Mouse (Mus musculus) embryonic facial prominence, embryonic 14.5 days (tissue): ENCODE measurements around the gene Lcorl. TPM values are rescaled to one million over a fixed set of nuclear protein-coding genes. Genes with fewer than 3 reads are reported as not detected.
A peak's percentile ranks its signal among the peaks of the same experiment; 100 is the strongest.
"Not testable (repeated sequence)": the region's sequence is repeated elsewhere in the genome, so short reads cannot be mapped to it uniquely, and the experiment has no call there.

ENCODE experiments used
- ATAC-seq: fragments of 200-750 bp; cut with Nextera tagmentation; 2 replicates; pipeline ENCODE4 v1.8.0; 2017; ENCODE audit warnings: low read depth, moderate number of reproducible peaks, moderate TSS enrichment
- DNase-seq: peaks from one replicate; pipeline ENCODE4 v3.0.0-alpha.2; 2015; ENCODE audit warnings: low spot score
- H3K27ac ChIP-seq: fragments of 300-500 bp; sonication (generic); replicated peaks from 2 replicates; pipeline ENCODE4 v1.5.1; 2014; ENCODE audit warnings: low read depth, mild to moderate bottlenecking, low read length, moderate library complexity
- H3K27me3 ChIP-seq: fragments of 300-500 bp; sonication (generic); replicated peaks from 2 replicates; pipeline ENCODE4 v1.6.1; 2014; ENCODE audit warnings: low read length; ENCODE audit not compliant: control insufficient read depth, insufficient read depth
- H3K36me3 ChIP-seq: fragments of 300-500 bp; sonication (generic); 2 replicates; pipeline ENCODE4 v1.6.1; 2014; ENCODE audit warnings: low read length, mixed read lengths; ENCODE audit not compliant: control insufficient read depth, insufficient read depth
- H3K4me1 ChIP-seq: fragments of 300-500 bp; sonication (generic); 2 replicates; pipeline ENCODE4 v1.6.1; 2014; ENCODE audit warnings: antibody characterized with exemption, low read length; ENCODE audit not compliant: control insufficient read depth, insufficient read depth
- H3K4me2 ChIP-seq: fragments of 300-500 bp; sonication (generic); 2 replicates; pipeline ENCODE4 v1.6.1; 2014; ENCODE audit warnings: low read depth, mild to moderate bottlenecking, low read length, moderate library complexity, mixed read lengths
- H3K4me3 ChIP-seq: fragments of 300-500 bp; sonication (generic); 2 replicates; pipeline ENCODE4 v1.5.1; 2014; ENCODE audit warnings: low read depth, mild to moderate bottlenecking, low read length
- H3K9ac ChIP-seq: fragments of 300-500 bp; sonication (generic); 2 replicates; pipeline ENCODE4 v1.6.1; 2014; ENCODE audit warnings: low read depth, mild to moderate bottlenecking, low read length, moderate library complexity, mixed read lengths
- H3K9me3 ChIP-seq: fragments of 300-500 bp; sonication (generic); 2 replicates; pipeline ENCODE4 v1.6.1; 2016; ENCODE audit warnings: low read length; ENCODE audit not compliant: control insufficient read depth
- WGBS: fragments of 180-500 bp; shearing (Covaris S2); extraction: QIAGEN DNeasy Blood & Tissue Kit; methylation state at CpG from one replicate; pipeline ENCODE4 v1.1.7; 2014; 5-methylcytosine and 5-hydroxymethylcytosine counted together
- polyA plus RNA-seq: library from polyadenylated mRNA; unstranded; fragments of >200 nt; fragmentation: Nextera tagmentation; extraction: Ambion mirVana; gene quantifications from 2 replicates; pipeline ENCODE4 v1.2.1, GENCODE M21; 2014

The Lcorl gene
- polyA plus RNA-seq, 1 experiment from 2014 or later = 22.0 TPM

DNA sequence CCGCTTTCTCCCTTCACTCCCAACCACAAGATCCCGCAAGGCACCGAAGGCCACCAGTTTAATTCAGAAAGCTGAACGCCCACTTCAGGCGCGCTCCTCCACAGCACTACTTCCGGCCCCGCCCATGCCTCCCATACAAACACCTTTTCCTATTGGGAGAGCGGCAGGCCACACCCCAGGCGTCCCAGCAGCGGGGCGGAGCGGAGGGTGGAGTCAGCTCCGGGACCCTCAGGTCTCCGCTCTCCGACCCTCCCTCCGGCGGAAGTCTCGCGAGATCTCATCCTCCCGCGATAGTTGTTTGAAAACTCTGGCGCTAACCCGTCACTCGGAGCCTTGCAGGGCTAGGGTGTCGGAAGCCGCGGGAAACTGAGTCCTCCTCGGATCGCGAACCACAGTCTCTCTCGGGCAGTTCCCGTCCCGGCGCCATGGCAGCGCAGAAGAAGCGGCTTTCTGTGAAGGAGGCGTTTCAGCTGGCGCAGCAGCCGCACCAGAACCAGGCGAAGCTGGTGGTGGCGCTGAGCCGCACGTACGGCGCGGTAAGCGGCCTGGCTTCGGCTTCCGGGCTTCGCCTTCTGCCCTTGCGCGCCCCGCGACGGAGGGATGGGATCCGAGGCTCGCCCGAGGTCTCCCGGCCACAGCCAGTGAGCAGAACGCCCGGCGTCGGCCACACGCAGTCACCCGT lies 187.7 kb downstream of the Lcorl start, which contains the start of gene Ncapg:
TSS of gene Ncapg (plus strand) at position 322 of the 682 bp plus-strand sequence.
- Histone ChIP-seq H3K4me3 (peak within 1 kb of the TSS; percentile 77), H3K36me3 (peaks cover 9% of the 10 kb centered on the region; the same call in 1 of the 2 replicates), H3K4me1 (peaks cover 3% of the 10 kb centered on the region; the same call in 1 of the 2 replicates), H3K27me3 (no peaks in the 10 kb centered on the region), H3K9ac (peak within 1 kb of the TSS; percentile 86), H3K9me3 (no peaks in the 10 kb centered on the region), H3K27ac (peak within 1 kb of the TSS; percentile 80), H3K4me2 (peak within 1 kb of the TSS; percentile 83)
- 1% methylated on average over 48 of the region's 66 CpGs for WGBS
- ATAC-seq = peak; percentile 100
- DNase-seq = peak; percentile 99

DNA sequence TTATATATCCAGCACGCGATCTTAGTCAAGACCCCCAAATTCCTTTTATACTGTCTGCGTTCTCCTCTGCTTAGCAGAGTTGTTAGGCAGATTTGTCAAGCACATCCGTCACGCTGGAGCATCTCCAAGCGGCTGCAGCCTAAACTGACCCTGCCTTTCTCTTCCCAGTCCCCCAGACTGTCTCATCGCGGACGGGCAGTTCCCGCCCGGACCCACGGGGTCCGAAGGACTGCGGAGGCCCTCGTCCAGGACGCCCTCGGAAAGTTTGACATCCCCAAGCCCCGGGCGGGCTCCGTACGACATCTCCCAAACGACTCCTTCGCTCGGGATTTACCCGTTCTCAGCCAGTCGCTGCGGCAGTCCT lies 188.2 kb downstream of the Lcorl start:
- Histone ChIP-seq H3K4me3 (peak overlapping the region; percentile 77), H3K36me3 (0 out of 2 replicates have a peak, but pooled peaks cover 7% of the 10 kb centered on the region), H3K4me2 (peak overlapping the region; percentile 63), H3K9ac (peak overlapping the region; percentile 86), H3K9me3 (no peaks in the 10 kb centered on the region), H3K4me1 (peaks cover 3% of the 10 kb centered on the region; the same call in 1 of the 2 replicates), H3K27ac (peak overlapping the region; percentile 72), H3K27me3 (no peaks in the 10 kb centered on the region)
- WGBS = under 1% methylated on average over 27 of the region's 27 CpGs
- DNase-seq (no peak), ATAC-seq (peak; percentile 64)

DNA sequence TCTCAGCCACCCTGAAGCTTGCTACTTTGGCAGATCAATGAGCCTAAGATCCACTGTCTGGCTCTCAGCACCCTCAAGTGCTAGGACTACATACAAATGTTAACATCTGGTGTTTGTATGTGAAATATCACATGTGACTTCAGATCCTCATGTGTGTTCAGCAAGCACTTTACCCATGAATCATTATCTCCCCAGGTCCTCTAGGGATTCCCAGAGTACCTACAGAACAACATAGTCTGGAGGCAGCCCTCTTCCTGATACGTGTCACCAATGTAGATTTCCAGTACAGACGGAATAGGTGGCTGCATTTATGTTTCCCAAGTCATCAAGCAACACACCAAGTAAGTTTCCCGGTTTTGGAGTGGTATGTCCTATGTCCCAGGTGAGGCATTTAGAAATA lies 188.6 kb downstream of the Lcorl start:
- peak overlapping the region; percentile 63 for H3K4me2 ChIP-seq
- peaks cover 3% of the 10 kb centered on the region; the same call in 1 of the 2 replicates for H3K4me1 ChIP-seq
- H3K9me3 ChIP-seq = no peaks in the 10 kb centered on the region
- no peaks in the 10 kb centered on the region for H3K27me3 ChIP-seq
- H3K4me3 ChIP-seq = peak overlapping the region; percentile 77
- H3K36me3 ChIP-seq = 0 out of 2 replicates have a peak, but pooled peaks cover 7% of the 10 kb centered on the region
- H3K9ac ChIP-seq = peak overlapping the region; percentile 86
- 0% methylated on average over 3 of the region's 3 CpGs for WGBS
- DNase-seq (peak; percentile 23), ATAC-seq (no peak)
- H3K27ac ChIP-seq = peak overlapping the region; percentile 72; the same call in 1 of the 2 replicates

DNA sequence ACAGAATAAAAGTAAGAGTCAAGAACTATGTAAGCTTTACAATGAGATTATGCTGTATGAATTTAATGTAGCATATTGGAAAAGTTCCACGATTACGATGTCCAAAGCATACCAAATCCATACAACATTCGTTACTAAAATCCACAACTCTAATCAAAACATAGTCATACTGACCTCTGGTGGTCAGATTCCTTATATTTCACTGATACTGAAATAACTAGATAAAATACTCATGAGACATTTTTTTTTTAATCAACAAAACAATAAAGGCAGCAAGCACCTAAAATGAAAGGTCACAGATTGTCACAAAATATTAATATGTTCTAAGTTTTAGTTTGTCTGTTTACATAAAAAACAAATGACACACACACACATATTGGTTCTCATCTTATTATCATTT lies 189.1 kb downstream of the Lcorl start:
- Histone ChIP-seq H3K4me1 (peaks cover 3% of the 10 kb centered on the region; the same call in 1 of the 2 replicates), H3K4me3 (peak overlapping the region; percentile 77; the same call in 1 of the 2 replicates), H3K27ac (no peak overlapping the region), H3K4me2 (peak overlapping the region; percentile 63), H3K9me3 (no peaks in the 10 kb centered on the region), H3K27me3 (no peaks in the 10 kb centered on the region), H3K36me3 (0 out of 2 replicates have a peak, but pooled peaks cover 7% of the 10 kb centered on the region), H3K9ac (no peak overlapping the region)
- ATAC-seq (no peak), DNase-seq (peak; percentile 82)
- WGBS = 17% methylated on average over 3 of the region's 3 CpGs

DNA sequence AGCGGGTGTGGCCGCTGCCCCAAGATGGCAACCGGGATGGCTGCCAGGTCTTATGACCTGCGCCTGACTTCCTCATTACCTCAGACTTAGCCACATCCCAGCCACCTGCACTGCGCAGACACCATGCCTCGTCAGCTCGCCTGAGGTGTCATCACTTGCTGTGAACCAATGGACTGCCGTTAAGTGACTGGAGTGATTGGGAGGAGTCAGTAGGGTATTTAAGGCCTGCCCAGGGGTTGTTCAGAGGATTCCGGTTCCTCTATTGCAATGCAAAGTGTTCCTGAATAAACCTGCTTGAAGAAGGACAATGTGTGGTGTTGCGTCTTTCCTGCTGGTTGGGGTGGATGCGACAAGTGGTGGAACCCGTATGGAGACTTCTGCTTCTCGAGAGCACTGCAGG lies 199.0 kb downstream of the Lcorl start:
- not testable (repeated sequence) for H3K36me3 ChIP-seq, ATAC-seq, H3K4me2 ChIP-seq, DNase-seq, H3K9ac ChIP-seq, H3K27ac ChIP-seq, H3K27me3 ChIP-seq, H3K4me3 ChIP-seq, H3K9me3 ChIP-seq, H3K4me1 ChIP-seq
- WGBS = 93% methylated on average over 13 of the region's 13 CpGs

DNA sequence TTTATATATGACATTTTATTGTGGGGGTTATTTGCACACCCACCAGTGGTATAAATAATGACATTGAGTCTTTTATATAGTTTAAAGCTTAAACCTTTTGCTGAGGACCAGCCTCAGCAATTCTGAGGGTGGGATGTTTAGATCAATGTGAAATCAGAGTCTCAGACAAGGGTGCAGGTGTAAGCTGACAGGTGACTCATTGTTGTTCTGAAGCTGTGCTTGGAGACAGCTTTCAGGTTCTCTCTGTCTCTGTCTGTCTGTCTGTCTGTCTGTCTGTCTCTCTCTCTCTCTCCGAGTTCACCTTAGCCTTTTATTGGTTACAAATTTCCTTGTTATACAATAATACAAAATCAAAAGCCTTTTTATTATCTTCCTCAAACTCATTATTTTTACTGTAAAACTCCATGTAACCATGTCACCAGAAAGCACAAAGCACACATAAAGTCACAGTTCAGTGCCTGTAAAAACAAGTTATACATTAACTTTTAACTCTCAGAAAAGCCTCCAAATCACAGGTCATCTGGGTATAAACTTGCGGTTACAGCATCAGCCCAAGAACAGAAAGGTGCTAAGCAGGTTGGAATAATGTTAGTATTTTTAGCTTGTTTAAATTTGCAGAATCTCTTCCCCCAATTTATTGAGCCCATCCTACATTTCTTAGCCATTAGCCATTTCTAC lies 206.2 kb downstream of the Lcorl start:
- Histone ChIP-seq H3K9ac (no peak overlapping the region), H3K36me3 (no peaks in the 10 kb centered on the region), H3K4me2 (no peak overlapping the region), H3K4me1 (no peaks in the 10 kb centered on the region), H3K4me3 (no peak overlapping the region), H3K27ac (no peak overlapping the region), H3K9me3 (no peaks in the 10 kb centered on the region), H3K27me3 (no peaks in the 10 kb centered on the region)
- WGBS = 96% methylated on average over 2 of the region's 2 CpGs
- ATAC-seq (no peak), DNase-seq (no peak)

Other genes with a start within 250 kb of the Lcorl start
- 2.2 and 2.4 TPM in 2 replicates for gene Fam184b, start 218.0 kb downstream of the Lcorl start, polyA plus RNA-seq
- gene Ncapg, start 187.7 kb downstream of the Lcorl start, polyA plus RNA-seq = 38.3 and 42.4 TPM in 2 replicates